Mouse (Mus musculus): ENCODE data around the gene Klb. TPM values are rescaled to one million over a fixed set of nuclear protein-coding genes. Genes with fewer than 3 reads are reported as not detected.

Gene Klb
- total and polyA plus RNA-seq, 2 experiments from 2014 or later, result 0.05 to 0.29 TPM

- 3% methylated on average over 12 of the region's 12 CpGs for WGBS
- H3K4me3 ChIP-seq (ENCODE audit: low read depth, low read length), result peak overlapping the region; percentile 72
These were observed 43.6 kb downstream of the Klb start for GRCm38 (mm10) chr5:65391753-65392152.

GRCm38 (mm10) chr5:65394425-65394824, 46.3 kb downstream of the Klb start:
- no peaks in the 10 kb centered on the region for H3K9me3 ChIP-seq (ENCODE audit: low read length)
- TF ChIP-seq CTCF (IDR thresholded peaks at IDR 0.05; ENCODE audit: low read depth), result no peak
- 91% methylated on average over 7 of the region's 7 CpGs for WGBS
- H3K4me1 ChIP-seq (ENCODE audit: insufficient read depth), result peaks cover 15% of the 10 kb centered on the region
- no peak overlapping the region for H3K4me3 ChIP-seq (ENCODE audit: low read depth, low read length)
- H3K36me3 ChIP-seq (ENCODE audit: insufficient read depth), result peaks cover 34% of the 10 kb centered on the region
- no peak for ATAC-seq
- H3K4me2 ChIP-seq (ENCODE audit: low read depth), result no peak overlapping the region
- H3K9ac ChIP-seq, result no peak overlapping the region
- DNase-seq, result no peak
- no peak overlapping the region for H3K27ac ChIP-seq (ENCODE audit: low read depth, low read length)
- no peaks in the 10 kb centered on the region for H3K27me3 ChIP-seq (ENCODE audit: insufficient read depth, low read length)

More at GRCm38 (mm10) chr5:65391753-65392152, 43.6 kb downstream of the Klb start:
- ATAC-seq (peak; percentile 69), DNase-seq (no peak)
- Histone ChIP-seq H3K4me1 (ENCODE audit: insufficient read depth) (peaks cover 15% of the 10 kb centered on the region), H3K36me3 (ENCODE audit: insufficient read depth) (peaks cover 45% of the 10 kb centered on the region), H3K9me3 (ENCODE audit: low read length) (no peaks in the 10 kb centered on the region), H3K27me3 (ENCODE audit: insufficient read depth, low read length) (no peaks in the 10 kb centered on the region), H3K4me2 (ENCODE audit: low read depth) (peak overlapping the region; percentile 68), H3K27ac (ENCODE audit: low read depth, low read length) (peak overlapping the region; percentile 91), H3K9ac (peak overlapping the region; percentile 97)
- no peak for TF ChIP-seq CTCF (IDR thresholded peaks at IDR 0.05; ENCODE audit: low read depth)

- Histone ChIP-seq H3K27me3 (ENCODE audit: insufficient read depth, low read length) (no peaks in the 10 kb centered on the region), H3K4me1 (ENCODE audit: insufficient read depth) (no peaks in the 10 kb centered on the region), H3K4me3 (ENCODE audit: low read depth, low read length) (no peak overlapping the region), H3K9ac (no peak overlapping the region), H3K36me3 (ENCODE audit: insufficient read depth) (peaks cover 43% of the 10 kb centered on the region), H3K9me3 (ENCODE audit: low read length) (no peaks in the 10 kb centered on the region), H3K4me2 (ENCODE audit: low read depth) (no peak overlapping the region), H3K27ac (ENCODE audit: low read depth, low read length) (no peak overlapping the region)
- peak; percentile 86 for DNase-seq
- peak; percentile 86 for ATAC-seq
- WGBS, result 27% methylated on average over 2 of the region's 2 CpGs
- peak; percentile 94 for TF ChIP-seq CTCF (IDR thresholded peaks at IDR 0.05; ENCODE audit: low read depth)
These were observed 53.3 kb downstream of the Klb start for GRCm38 (mm10) chr5:65401251-65401994.

- Histone ChIP-seq H3K27ac (ENCODE audit: low read depth, low read length) (no peak overlapping the region), H3K9me3 (ENCODE audit: low read length) (no peaks in the 10 kb centered on the region), H3K4me1 (ENCODE audit: insufficient read depth) (no peaks in the 10 kb centered on the region), H3K27me3 (ENCODE audit: insufficient read depth, low read length) (no peaks in the 10 kb centered on the region), H3K36me3 (ENCODE audit: insufficient read depth) (peaks cover 57% of the 10 kb centered on the region), H3K4me2 (ENCODE audit: low read depth) (no peak overlapping the region), H3K4me3 (ENCODE audit: low read depth, low read length) (no peak overlapping the region), H3K9ac (no peak overlapping the region)
- WGBS, result 19% methylated on average over 12 of the region's 12 CpGs
- ATAC-seq (peak; percentile 27), DNase-seq (no peak)
- TF ChIP-seq CTCF (IDR thresholded peaks at IDR 0.05; ENCODE audit: low read depth), result no peak
These were observed 59.9 kb downstream of the Klb start for GRCm38 (mm10) chr5:65407989-65408388.

GRCm38 (mm10) chr5:65415653-65416458, 67.7 kb downstream of the Klb start:
- no peaks in the 10 kb centered on the region for H3K9me3 ChIP-seq (ENCODE audit: low read length)
- H3K9ac ChIP-seq, result 0 out of 2 replicates have a peak overlapping the region, but pooled peaks have one; percentile 1
- WGBS, result 23% methylated on average over 26 of the region's 26 CpGs
- H3K27me3 ChIP-seq (ENCODE audit: insufficient read depth, low read length), result no peaks in the 10 kb centered on the region
- TF ChIP-seq CTCF (IDR thresholded peaks at IDR 0.05; ENCODE audit: low read depth), result no peak
- H3K4me2 ChIP-seq (ENCODE audit: low read depth), result no peak overlapping the region
- ATAC-seq, result peak; percentile 65
- H3K4me1 ChIP-seq (ENCODE audit: insufficient read depth), result peaks cover 3% of the 10 kb centered on the region; the same call in 1 of the 2 replicates
- H3K4me3 ChIP-seq (ENCODE audit: low read depth, low read length), result no peak overlapping the region
- peaks cover 59% of the 10 kb centered on the region for H3K36me3 ChIP-seq (ENCODE audit: insufficient read depth)
- peak overlapping the region; percentile 40 for H3K27ac ChIP-seq (ENCODE audit: low read depth, low read length)
- peak; percentile 28 for DNase-seq

- Histone ChIP-seq H3K4me2 (ENCODE audit: low read depth) (no peak overlapping the region), H3K4me3 (ENCODE audit: low read depth, low read length) (no peak overlapping the region), H3K36me3 (ENCODE audit: insufficient read depth) (peaks cover 69% of the 10 kb centered on the region), H3K27ac (ENCODE audit: low read depth, low read length) (no peak overlapping the region; the same call in 1 of the 2 replicates), H3K9ac (no peak overlapping the region), H3K4me1 (ENCODE audit: insufficient read depth) (peaks cover 3% of the 10 kb centered on the region; the same call in 1 of the 2 replicates), H3K27me3 (ENCODE audit: insufficient read depth, low read length) (no peaks in the 10 kb centered on the region), H3K9me3 (ENCODE audit: low read length) (no peaks in the 10 kb centered on the region)
- ATAC-seq, result no peak
- no peak for DNase-seq
- no peak for TF ChIP-seq CTCF (IDR thresholded peaks at IDR 0.05; ENCODE audit: low read depth)
- 63% methylated on average over 10 of the region's 10 CpGs for WGBS
These were observed 71.0 kb downstream of the Klb start for GRCm38 (mm10) chr5:65419136-65419535.

- no peak overlapping the region for H3K4me3 ChIP-seq (ENCODE audit: low read depth, low read length)
- DNase-seq (no peak), ATAC-seq (no peak)
- no peak overlapping the region for H3K27ac ChIP-seq (ENCODE audit: low read depth, low read length)
- peaks cover 1% of the 10 kb centered on the region; the same call in 1 of the 2 replicates for H3K4me1 ChIP-seq (ENCODE audit: insufficient read depth)
- no peak overlapping the region for H3K4me2 ChIP-seq (ENCODE audit: low read depth)
- H3K9me3 ChIP-seq (ENCODE audit: low read length), result no peaks in the 10 kb centered on the region
- 70% methylated on average over 6 of the region's 6 CpGs for WGBS
- H3K27me3 ChIP-seq (ENCODE audit: insufficient read depth, low read length), result no peaks in the 10 kb centered on the region
- peaks cover 75% of the 10 kb centered on the region for H3K36me3 ChIP-seq (ENCODE audit: insufficient read depth)
- TF ChIP-seq CTCF (IDR thresholded peaks at IDR 0.05; ENCODE audit: low read depth), result no peak
- no peak overlapping the region for H3K9ac ChIP-seq
These were observed 72.7 kb downstream of the Klb start for GRCm38 (mm10) chr5:65420822-65421221.

All from forebrain, postnatal 0 days (tissue).